Mouse (Mus musculus) CH12.LX (cell line): ENCODE measurements around the gene Prss8. TPM values are rescaled to one million over a fixed set of nuclear protein-coding genes. Genes with fewer than 3 reads are reported as not detected.

ENCODE experiments used
- DNase-seq: peaks from one replicate; pipeline ENCODE4 v3.0.0-alpha.2; 2013; ENCODE audit errors: extremely low read depth
- H3K27ac ChIP-seq: 2 replicates; pipeline ENCODE4 v1.5.1; 2012; ENCODE audit warnings: low read depth, mild to moderate bottlenecking, control low read depth, moderate library complexity; ENCODE audit not compliant: insufficient read depth
- H3K27me3 ChIP-seq: replicated peaks from 2 replicates; pipeline ENCODE3; 2012; ENCODE audit warnings: inconsistent platforms
- H3K36me3 ChIP-seq, 2 experiments: replicated peaks in 1 of 2; 2 replicates each; pipeline versions ENCODE3 to v1.6.1; 2012; ENCODE audit warnings: inconsistent platforms in 1 of 2, low read length in 1 of 2, mild to moderate bottlenecking in 1 of 2, mixed read lengths in 1 of 2, moderate library complexity in 1 of 2; ENCODE audit not compliant: control insufficient read depth in 1 of 2, insufficient read depth in 1 of 2
- H3K4me1 ChIP-seq, 2 experiments: 2 replicates each; pipeline ENCODE4 v1.6.1; 2012; ENCODE audit warnings: inconsistent platforms in 1 of 2, moderate library complexity in 1 of 2; ENCODE audit not compliant: insufficient read depth in 2 of 2, control insufficient read depth in 1 of 2
- H3K4me2 ChIP-seq: 2 replicates; pipeline ENCODE4 v1.6.1; 2012; ENCODE audit warnings: low read depth, mild to moderate bottlenecking, control low read depth; ENCODE audit not compliant: poor library complexity, insufficient read depth, severe bottlenecking
- H3K4me3 ChIP-seq, 3 experiments: fragments of 150-350 bp in 1 of 3; sonication (generic) in 1 of 3; replicated peaks in 1 of 3; 2 replicates each; pipeline versions ENCODE3 to v1.5.1; 2011 to 2012; ENCODE audit warnings: low read depth in 2 of 3, low read length in 2 of 3, mild to moderate bottlenecking in 2 of 3, moderate library complexity in 2 of 3, control low read depth in 1 of 3, improper control_type of control experiment in 1 of 3, inconsistent platforms in 1 of 3, mixed read lengths in 1 of 3; ENCODE audit not compliant: poor library complexity in 1 of 3
- H3K79me2 ChIP-seq: replicated peaks from 2 replicates; pipeline ENCODE4 v1.6.1; 2012; ENCODE audit warnings: mild to moderate bottlenecking, moderate library complexity; ENCODE audit not compliant: control insufficient read depth, poor library complexity, insufficient read depth, severe bottlenecking; ENCODE audit errors: extremely low read depth
- H3K9ac ChIP-seq: 2 replicates; pipeline ENCODE4 v1.6.1; 2012; ENCODE audit warnings: low read depth, mild to moderate bottlenecking, control low read depth, moderate library complexity; ENCODE audit not compliant: insufficient read depth
- H3K9me3 ChIP-seq: replicated peaks from 2 replicates; pipeline ENCODE3; 2012; ENCODE audit warnings: low read length, inconsistent platforms, mixed read lengths
- CHD2 ChIP-seq: IDR thresholded peaks from 2 replicates; pipeline ENCODE4 v1.6.1; 2011; ENCODE audit warnings: low read length, improper control_type of control experiment
- E2F4 ChIP-seq: IDR thresholded peaks from 2 replicates; pipeline ENCODE4 v1.6.1; 2011; ENCODE audit warnings: low read depth, low read length, improper control_type of control experiment; ENCODE audit not compliant: insufficient replicate concordance
- ELF1 ChIP-seq: IDR thresholded peaks from 2 replicates; pipeline ENCODE4 v1.6.1; 2014; ENCODE audit warnings: low read depth, mild to moderate bottlenecking, inconsistent platforms, low read length, improper control_type of control experiment
- ETS1 ChIP-seq: conservative IDR thresholded peaks from 2 replicates; pipeline ENCODE4 v1.6.1; 2012; ENCODE audit warnings: low read depth, mild to moderate bottlenecking, inconsistent platforms, low read length, improper control_type of control experiment, moderate library complexity
- GABPA ChIP-seq: IDR thresholded peaks from 2 replicates; pipeline ENCODE4 v1.6.1; 2012; ENCODE audit warnings: low read depth, low read length, improper control_type of control experiment, inconsistent platforms; ENCODE audit not compliant: insufficient replicate concordance
- HCFC1 ChIP-seq: IDR thresholded peaks from 2 replicates; pipeline ENCODE4 v1.6.1; 2012; ENCODE audit warnings: low read depth, mild to moderate bottlenecking, inconsistent platforms, low read length, improper control_type of control experiment
- IRF4 ChIP-seq: IDR thresholded peaks from 2 replicates; pipeline ENCODE4 v1.6.1; 2014; ENCODE audit warnings: low read depth, mild to moderate bottlenecking, inconsistent platforms, low read length, improper control_type of control experiment
- JUN ChIP-seq: IDR thresholded peaks from 2 replicates; pipeline ENCODE4 v1.6.1; 2011; ENCODE audit warnings: low read depth, mild to moderate bottlenecking, low read length, improper control_type of control experiment, moderate library complexity; ENCODE audit not compliant: insufficient read depth
- JUND ChIP-seq: conservative IDR thresholded peaks from 2 replicates; pipeline ENCODE4 v1.6.1; 2011; ENCODE audit warnings: low read depth, low read length, improper control_type of control experiment
- KAT2A ChIP-seq: IDR thresholded peaks from 2 replicates; pipeline ENCODE4 v1.6.1; 2012; ENCODE audit warnings: low read length, improper control_type of control experiment, inconsistent platforms; ENCODE audit not compliant: insufficient replicate concordance
- MAX ChIP-seq: IDR thresholded peaks from 2 replicates; pipeline ENCODE4 v1.6.1; 2011; ENCODE audit warnings: low read length, improper control_type of control experiment
- MAZ ChIP-seq: IDR thresholded peaks from 2 replicates; pipeline ENCODE4 v1.6.1; 2012; ENCODE audit warnings: low read depth, mild to moderate bottlenecking, inconsistent platforms, low read length, improper control_type of control experiment, moderate library complexity
- MEF2A ChIP-seq: IDR thresholded peaks from 2 replicates; pipeline ENCODE4 v1.6.1; 2014; ENCODE audit warnings: low read depth, mild to moderate bottlenecking, inconsistent platforms, low read length, improper control_type of control experiment, borderline replicate concordance
- MYC ChIP-seq: IDR thresholded peaks from 2 replicates; pipeline ENCODE4 v1.6.1; 2011; ENCODE audit warnings: low read depth, mild to moderate bottlenecking, improper control_type of control experiment, low read length
- NELFE ChIP-seq: IDR thresholded peaks from 2 replicates; pipeline ENCODE4 v1.6.1; 2011; ENCODE audit warnings: low read depth, low read length, improper control_type of control experiment
- NRF1 ChIP-seq: IDR thresholded peaks from 2 replicates; pipeline ENCODE4 v1.6.1; 2014; ENCODE audit warnings: low read depth, mild to moderate bottlenecking, inconsistent platforms, low read length, improper control_type of control experiment, moderate library complexity
- PAX5 ChIP-seq: IDR thresholded peaks from 2 replicates; pipeline ENCODE4 v1.6.1; 2012; ENCODE audit warnings: low read length, inconsistent platforms, mixed read lengths
- POLR2A ChIP-seq: IDR thresholded peaks from 2 replicates; pipeline ENCODE4 v1.6.1; 2011; ENCODE audit warnings: low read depth, mild to moderate bottlenecking, improper control_type of control experiment, low read length
- POLR2AphosphoS2 ChIP-seq: IDR thresholded peaks from 2 replicates; pipeline ENCODE4 v1.6.1; 2011; ENCODE audit warnings: low read depth, low read length, improper control_type of control experiment
- RAD21 ChIP-seq: IDR thresholded peaks from 2 replicates; pipeline ENCODE4 v1.6.1; 2011; ENCODE audit warnings: low read depth, mild to moderate bottlenecking, low read length, improper control_type of control experiment, moderate library complexity
- SIN3A ChIP-seq: IDR thresholded peaks from 2 replicates; pipeline ENCODE4 v1.6.1; 2012; ENCODE audit warnings: low read length, improper control_type of control experiment, inconsistent platforms
- TBP ChIP-seq: conservative IDR thresholded peaks from 2 replicates; pipeline ENCODE4 v1.6.1; 2011; ENCODE audit warnings: low read depth, low read length, improper control_type of control experiment
- TCF12 ChIP-seq: IDR thresholded peaks from 2 replicates; pipeline ENCODE4 v1.6.1; 2014; ENCODE audit warnings: low read depth, mild to moderate bottlenecking, inconsistent platforms, low read length, improper control_type of control experiment
- UBTF ChIP-seq: IDR thresholded peaks from 2 replicates; pipeline ENCODE4 v1.6.1; 2012; ENCODE audit warnings: low read depth, mild to moderate bottlenecking, inconsistent platforms, low read length, improper control_type of control experiment, moderate library complexity
- USF2 ChIP-seq: conservative IDR thresholded peaks from 2 replicates; pipeline ENCODE4 v1.6.1; 2011; ENCODE audit warnings: low read depth, low read length, improper control_type of control experiment
- ZC3H11A ChIP-seq: IDR thresholded peaks from 2 replicates; pipeline ENCODE4 v1.6.1; 2012; ENCODE audit warnings: low read depth, mild to moderate bottlenecking, inconsistent platforms, low read length, improper control_type of control experiment
- ZMIZ1 ChIP-seq: IDR thresholded peaks from 2 replicates; pipeline ENCODE4 v1.6.1; 2012; ENCODE audit warnings: low read depth, mild to moderate bottlenecking, inconsistent platforms, low read length, improper control_type of control experiment
- dilution Hi-C: fragments of 300-500 bp; cut with MboI; formaldehyde crosslinking; loops from 2 replicates; pipeline ENCODE4 v1.14.3; 2020; ENCODE audit warnings: low sequenced_read_pairs; ENCODE audit not compliant: extremely low pct_unique_long_range_greater_than_20kb, extremely low pct_ligation_motif_present
- in situ Hi-C: fragments of 300-500 bp; cut with MboI; formaldehyde crosslinking; loops from 3 replicates; pipeline ENCODE4 v1.14.3; 2019; ENCODE audit warnings: low sequenced_read_pairs, low pct_ligation_motif_present, low pct_unique_long_range_greater_than_20kb, mixed read lengths
- polyA plus RNA-seq: library from polyadenylated mRNA; unstranded; fragments of >175 nt; gene quantifications from 2 replicates; pipeline ENCODE4 v1.2.1, GENCODE M21; 2012; ENCODE audit warnings: low read depth; ENCODE audit not compliant: insufficient read length
- total RNA-seq, 2 experiments: library from RNA; depleted of rRNA; stranded (reverse); fragments of 300-350 nt in 1 of 2; fragments of >200 nt in 1 of 2; gene quantifications; 2 replicates each; pipeline ENCODE4 v1.2.3; 2012 to 2014

Gene Prss8
- total and polyA plus RNA-seq, 3 experiments = 0.08 TPM; not detected in 2

- TF ChIP-seq IRF4 (no peak), ETS1 (no peak), ELF1 (no peak), JUND (no peak), KAT2A (no peak), NRF1 (no peak), UBTF (no peak), MYC (no peak), ZMIZ1 (no peak), GABPA (no peak), MAX (no peak), RAD21 (no peak), E2F4 (no peak), PAX5 (no peak), JUN (no peak)
- TF ChIP-seq, all 38 proteins: peak for 0
- H3K36me3 ChIP-seq = peaks cover 45 to 56% of the 10 kb centered on the region in 2 experiments
- dilution Hi-C loops = no loop called here
Measured at GRCm38 (mm10) chr7:127907939-127908338, 22.0 kb downstream of the Prss8 start.

GRCm38 (mm10) chr7:127903971-127904796 lies 25.7 kb downstream of the Prss8 start, which contains the start of gene Bckdk:
Gene Bckdk, plus strand, starts transcription at chr7:127904082.
- TF ChIP-seq TCF12 (peak; percentile 63), POLR2AphosphoS2 (no peak; the same call in 1 of the 2 replicates), MAX (no peak), IRF4 (0 out of 2 replicates have a peak, but pooled peaks have one; percentile 35), CHD2 (peak; percentile 99), MEF2A (0 out of 2 replicates have a peak, but pooled peaks have one; percentile 46), MAZ (no peak), HCFC1 (peak; percentile 94), POLR2A (peak; percentile 85), ZMIZ1 (peak; percentile 73; the same call in 1 of the 2 replicates), MYC (no peak), SIN3A (no peak), ZC3H11A (no peak), NELFE (peak; percentile 87), KAT2A (peak; percentile 84; the same call in 1 of the 2 replicates), UBTF (no peak), USF2 (no peak), TBP (no peak), ELF1 (peak; percentile 71), NRF1 (peak; percentile 76)
- TF ChIP-seq, all 38 proteins: peak for 11
- peaks cover 38 to 42% of the 10 kb centered on the region in 2 experiments for H3K36me3 ChIP-seq
- dilution Hi-C loops (no loop called here), in situ Hi-C loops (no loop called here)
- no peaks in the 10 kb centered on the region for H3K27me3 ChIP-seq
- peak within 1 kb of the TSS; percentile 75 for H3K4me2 ChIP-seq
- no peaks in the 10 kb centered on the region for H3K9me3 ChIP-seq
- DNase-seq = peak; percentile 87
- peaks cover 7 to 14% of the 10 kb centered on the region in 2 experiments; a peak in 3 of 4 replicates for H3K4me1 ChIP-seq
- no peaks in the 10 kb centered on the region for H3K79me2 ChIP-seq
- peak within 1 kb of the TSS; percentile 94 for H3K9ac ChIP-seq
- no peak within 1 kb of the TSS for H3K27ac ChIP-seq
- H3K4me3 ChIP-seq = peak within 1 kb of the TSS; percentile 60 to 80 (median 71)

More at GRCm38 (mm10) chr7:127907939-127908338, 22.0 kb downstream of the Prss8 start:
- no peak overlapping the region for H3K27ac ChIP-seq
- in situ Hi-C loops = no loop called here
- DNase-seq = no peak
- no peaks in the 10 kb centered on the region for H3K27me3 ChIP-seq
- H3K9me3 ChIP-seq = no peaks in the 10 kb centered on the region
- H3K4me3 ChIP-seq = no peak overlapping the region
- no peak overlapping the region for H3K9ac ChIP-seq
- 0 out of 2 replicates have a peak, but pooled peaks cover 4% of the 10 kb centered on the region for H3K79me2 ChIP-seq
- H3K4me2 ChIP-seq = no peak overlapping the region
- peaks cover 7 to 18% of the 10 kb centered on the region in 2 experiments; a peak in 3 of 4 replicates for H3K4me1 ChIP-seq
